Mouse (Mus musculus) heart, postnatal 0 days (tissue): ENCODE measurements around the gene Iqcg.

Source experiments
- CTCF ChIP-seq: IDR thresholded peaks from 2 replicates; pipeline ENCODE4 v1.5.1; 2016; ENCODE audit warnings: antibody characterized with exemption, control low read depth, low read depth
- EP300 ChIP-seq: IDR thresholded peaks from 2 replicates; pipeline ENCODE4 v1.6.1; 2016; ENCODE audit warnings: antibody characterized with exemption, low read depth

- TF ChIP-seq CTCF (no peak), EP300 (no peak)
Measured at GRCm38 (mm10) chr16:32992158-32992557, 63.9 kb downstream of the Iqcg start.
